Mouse (Mus musculus) cerebellum, adult 2 months (tissue): ENCODE data around the gene Scfd2. TPM values are rescaled to one million over a fixed set of nuclear protein-coding genes. Genes with fewer than 3 reads are reported as not detected.

Experiments
- DNase-seq, 2 experiments: peaks; one replicate each; pipeline ENCODE4 v3.0.0; 2021
- H3K27ac ChIP-seq: fragments of 200-500 bp; 2 replicates; pipeline ENCODE4 v1.5.1; 2012; ENCODE audit warnings: low read length, control low read depth, inconsistent platforms; ENCODE audit not compliant: insufficient read depth
- H3K27me3 ChIP-seq: fragments of 200-500 bp; 2 replicates; pipeline ENCODE4 v1.6.1; 2012; ENCODE audit warnings: inconsistent platforms, mild to moderate bottlenecking, low read length, moderate library complexity; ENCODE audit not compliant: control insufficient read depth, insufficient read depth
- H3K4me1 ChIP-seq: fragments of 200-500 bp; 2 replicates; pipeline ENCODE4 v1.6.1; 2011; ENCODE audit warnings: low read length; ENCODE audit not compliant: control insufficient read depth, insufficient read depth
- H3K4me3 ChIP-seq: fragments of 200-500 bp; replicated peaks from 2 replicates; pipeline ENCODE3; 2011; ENCODE audit warnings: mild to moderate bottlenecking, low read depth, low read length, control low read depth; ENCODE audit not compliant: insufficient read depth
- CTCF ChIP-seq: fragments of 200-500 bp; IDR thresholded peaks from 2 replicates; pipeline ENCODE4 v1.5.1; 2011; ENCODE audit warnings: low read depth, mild to moderate bottlenecking, control low read depth, low read length, moderate library complexity, borderline replicate concordance; ENCODE audit not compliant: insufficient read depth
- POLR2A ChIP-seq: fragments of 200-500 bp; IDR thresholded peaks from 2 replicates; pipeline ENCODE4 v1.6.1; 2011; ENCODE audit warnings: low read length, control low read depth, borderline replicate concordance; ENCODE audit not compliant: insufficient read depth
- WGBS: fragments of 180-500 bp; shearing (Covaris S2); methylation state at CpG from one replicate; pipeline ENCODE4 v1.1.7; 2018; 5-methylcytosine and 5-hydroxymethylcytosine counted together
- polyA plus RNA-seq: library from polyadenylated mRNA; depleted of rRNA; stranded (reverse); fragments of >200 nt; gene quantifications from 2 replicates; pipeline ENCODE4 v1.2.3, GENCODE M21; 2012

Gene Scfd2
- polyA plus RNA-seq, 1 experiment, result 17.7 TPM

- 78% methylated on average over 4 of the region's 4 CpGs for WGBS
- H3K4me1 ChIP-seq, result no peaks in the 10 kb centered on the region
- H3K4me3 ChIP-seq, result no peak overlapping the region
- no peak for DNase-seq
- no peak overlapping the region for H3K27ac ChIP-seq
- H3K27me3 ChIP-seq, result no peaks in the 10 kb centered on the region
- no peak for TF ChIP-seq CTCF
- no peak for TF ChIP-seq POLR2A
Observed at GRCm38 (mm10) chr5:74350909-74351308, 180.7 kb downstream of the Scfd2 start.

GRCm38 (mm10) chr5:74348079-74348870 is 183.3 kb downstream of the Scfd2 start:
- H3K4me3 ChIP-seq, result no peak overlapping the region
- H3K27ac ChIP-seq, result no peak overlapping the region
- DNase-seq, result no peak
- 74% methylated on average over 11 of the region's 11 CpGs for WGBS
- H3K4me1 ChIP-seq, result no peaks in the 10 kb centered on the region; the same call in 1 of the 2 replicates
- H3K27me3 ChIP-seq, result no peaks in the 10 kb centered on the region
- TF ChIP-seq POLR2A (no peak), CTCF (no peak)

- Histone ChIP-seq H3K4me1 (peaks cover 3% of the 10 kb centered on the region), H3K27ac (no peak overlapping the region)
Observed at GRCm38 (mm10) chr5:74343045-74343444, 188.5 kb downstream of the Scfd2 start.

GRCm38 (mm10) chr5:74342557-74342956 is 189.0 kb downstream of the Scfd2 start:
- TF ChIP-seq CTCF (no peak), POLR2A (no peak)
- no peak overlapping the region for H3K27ac ChIP-seq
- H3K4me3 ChIP-seq, result no peak overlapping the region
- no peaks in the 10 kb centered on the region for H3K27me3 ChIP-seq
- peaks cover 3% of the 10 kb centered on the region for H3K4me1 ChIP-seq
- no peak for DNase-seq

More at GRCm38 (mm10) chr5:74343045-74343444, 188.5 kb downstream of the Scfd2 start:
- 37% methylated on average over 2 of the region's 2 CpGs for WGBS
- Histone ChIP-seq H3K4me3 (no peak overlapping the region), H3K27me3 (no peaks in the 10 kb centered on the region)
- no peak for TF ChIP-seq POLR2A
- TF ChIP-seq CTCF, result no peak
- no peak for DNase-seq

GRCm38 (mm10) chr5:74337491-74337890 is 194.1 kb downstream of the Scfd2 start:
- Histone ChIP-seq H3K27me3 (no peaks in the 10 kb centered on the region), H3K4me1 (no peaks in the 10 kb centered on the region), H3K4me3 (no peak overlapping the region), H3K27ac (no peak overlapping the region)
- DNase-seq, result peak in 1 of 2 experiments; percentile 14
- WGBS, result 54% methylated on average over 3 of the region's 3 CpGs
- no peak for TF ChIP-seq CTCF
- TF ChIP-seq POLR2A, result no peak

GRCm38 (mm10) chr5:74336780-74337179 is 194.8 kb downstream of the Scfd2 start:
- 14% methylated on average over 12 of the region's 12 CpGs for whole genome bisulfite sequencing
- no peak for TF ChIP-seq POLR2A
- no peak for TF ChIP-seq CTCF

GRCm38 (mm10) chr5:74333258-74333657 is 198.3 kb downstream of the Scfd2 start:
- H3K27me3 ChIP-seq, result no peaks in the 10 kb centered on the region
- no peak overlapping the region for H3K27ac ChIP-seq
- H3K4me3 ChIP-seq, result no peak overlapping the region
- no peak for DNase-seq
- TF ChIP-seq POLR2A, result no peak
- no peak for TF ChIP-seq CTCF
- 85% methylated on average over 3 of the region's 3 CpGs for WGBS
- H3K4me1 ChIP-seq, result no peaks in the 10 kb centered on the region

More at GRCm38 (mm10) chr5:74336780-74337179, 194.8 kb downstream of the Scfd2 start:
- Histone ChIP-seq H3K4me1 (no peaks in the 10 kb centered on the region), H3K27me3 (no peaks in the 10 kb centered on the region), H3K27ac (no peak overlapping the region), H3K4me3 (no peak overlapping the region)
- DNase-seq, result peak; percentile 52 to 72

GRCm38 (mm10) chr5:74326228-74326627 is 205.3 kb downstream of the Scfd2 start:
- 98% methylated on average over 6 of the region's 6 CpGs for WGBS
- Histone ChIP-seq H3K4me3 (no peak overlapping the region), H3K4me1 (peaks cover under 1% of the 10 kb centered on the region; the same call in 1 of the 2 replicates), H3K27ac (no peak overlapping the region), H3K27me3 (no peaks in the 10 kb centered on the region)
- no peak for DNase-seq
- TF ChIP-seq POLR2A, result no peak
- TF ChIP-seq CTCF, result no peak
